Mouse (Mus musculus) limb, embryonic 13.5 days (tissue): ENCODE data around the gene Eif2b2. TPM values are rescaled to one million over a fixed set of nuclear protein-coding genes. Genes with fewer than 3 reads are reported as not detected.

Experiments used
- ATAC-seq: fragments of 200-750 bp; cut with Nextera tagmentation; 2 replicates; pipeline ENCODE4 v1.8.0; 2017; ENCODE audit warnings: low read depth, moderate number of reproducible peaks, moderate TSS enrichment; ENCODE audit not compliant: low FRiP score
- H3K27ac ChIP-seq: fragments of 300-500 bp; sonication (generic); 2 replicates; pipeline ENCODE4 v1.5.1; 2015; ENCODE audit warnings: inconsistent platforms, mild to moderate bottlenecking, moderate library complexity
- H3K27me3 ChIP-seq: fragments of 300-500 bp; sonication (generic); 2 replicates; pipeline ENCODE4 v1.6.1; 2015; ENCODE audit warnings: mild to moderate bottlenecking, inconsistent platforms
- H3K36me3 ChIP-seq: fragments of 300-500 bp; sonication (generic); 2 replicates; pipeline ENCODE4 v1.6.1; 2015; ENCODE audit warnings: inconsistent platforms, mild to moderate bottlenecking, moderate library complexity
- H3K4me1 ChIP-seq: fragments of 300-500 bp; sonication (generic); 2 replicates; pipeline ENCODE4 v1.6.1; 2015; ENCODE audit warnings: inconsistent platforms
- H3K4me2 ChIP-seq: fragments of 300-500 bp; sonication (generic); replicated peaks from 2 replicates; pipeline ENCODE4 v1.6.1; 2015; ENCODE audit warnings: inconsistent platforms, mild to moderate bottlenecking, moderate library complexity
- H3K4me3 ChIP-seq: fragments of 300-500 bp; sonication (generic); 2 replicates; pipeline ENCODE4 v1.5.1; 2015; ENCODE audit warnings: moderate library complexity, mild to moderate bottlenecking, inconsistent platforms
- H3K9ac ChIP-seq: fragments of 300-500 bp; sonication (generic); 2 replicates; pipeline ENCODE4 v1.6.1; 2015; ENCODE audit warnings: mild to moderate bottlenecking, inconsistent platforms
- H3K9me3 ChIP-seq: fragments of 300-500 bp; sonication (generic); 2 replicates; pipeline ENCODE4 v1.6.1; 2016; ENCODE audit warnings: inconsistent platforms
- WGBS: fragments of 180-500 bp; shearing (Covaris S2); methylation state at CpG from one replicate; pipeline ENCODE4 v1.1.7; 2015; 5-methylcytosine and 5-hydroxymethylcytosine counted together
- polyA plus RNA-seq: library from polyadenylated mRNA; unstranded; fragments of >200 nt; fragmentation: Nextera tagmentation; extraction: Ambion mirVana; gene quantifications from 2 replicates; pipeline ENCODE4 v1.2.1, GENCODE M21; 2015

Gene Eif2b2
- polyA plus RNA-seq, 1 experiment from 2014 or later, result 79.9 TPM

- ATAC-seq, result peak; percentile 51
- Histone ChIP-seq H3K27me3 (peaks cover 24% of the 10 kb centered on the region; the same call in 1 of the 2 replicates), H3K4me2 (peak overlapping the region; percentile 36), H3K9ac (no peak overlapping the region), H3K36me3 (no peaks in the 10 kb centered on the region), H3K4me3 (no peak overlapping the region), H3K4me1 (peaks cover 36% of the 10 kb centered on the region), H3K9me3 (no peaks in the 10 kb centered on the region), H3K27ac (no peak overlapping the region)
- WGBS, result 23% methylated on average over 16 of the region's 17 CpGs
These were observed 37.6 kb upstream of the Eif2b2 start for GRCm38 (mm10) chr12:85181475-85182344.

- Histone ChIP-seq H3K4me1 (peaks cover 30% of the 10 kb centered on the region), H3K27me3 (peaks cover 23% of the 10 kb centered on the region; the same call in 1 of the 2 replicates), H3K9me3 (no peaks in the 10 kb centered on the region), H3K36me3 (no peaks in the 10 kb centered on the region), H3K27ac (no peak overlapping the region), H3K4me3 (no peak overlapping the region), H3K4me2 (peak overlapping the region; percentile 36), H3K9ac (no peak overlapping the region)
- ATAC-seq, result peak; percentile 68
- WGBS, result 11% methylated on average over 8 of the region's 8 CpGs
These were observed 37.0 kb upstream of the Eif2b2 start for GRCm38 (mm10) chr12:85182345-85182643.

- no peak overlapping the region for H3K4me2 ChIP-seq
- no peaks in the 10 kb centered on the region for H3K36me3 ChIP-seq
- WGBS, result 66% methylated on average over 5 of the region's 5 CpGs
- peaks cover 24% of the 10 kb centered on the region for H3K4me1 ChIP-seq
- ATAC-seq, result no peak
- peaks cover 17% of the 10 kb centered on the region; the same call in 1 of the 2 replicates for H3K27me3 ChIP-seq
- no peaks in the 10 kb centered on the region for H3K9me3 ChIP-seq
- no peak overlapping the region for H3K4me3 ChIP-seq
- H3K27ac ChIP-seq, result no peak overlapping the region
- no peak overlapping the region for H3K9ac ChIP-seq
These were observed 36.4 kb upstream of the Eif2b2 start for GRCm38 (mm10) chr12:85182898-85183297.

- H3K9me3 ChIP-seq, result no peaks in the 10 kb centered on the region
- H3K4me3 ChIP-seq, result no peak overlapping the region
- H3K9ac ChIP-seq, result no peak overlapping the region
- no peaks in the 10 kb centered on the region for H3K36me3 ChIP-seq
- no peak for ATAC-seq
- H3K4me2 ChIP-seq, result no peak overlapping the region
- H3K4me1 ChIP-seq, result peaks cover 23% of the 10 kb centered on the region
- peaks cover 10% of the 10 kb centered on the region; the same call in 1 of the 2 replicates for H3K27me3 ChIP-seq
- WGBS, result 68% methylated on average over 5 of the region's 5 CpGs
- no peak overlapping the region for H3K27ac ChIP-seq
These were observed 35.2 kb upstream of the Eif2b2 start for GRCm38 (mm10) chr12:85184118-85184517.

- Histone ChIP-seq H3K27ac (no peak overlapping the region), H3K27me3 (peaks cover 10% of the 10 kb centered on the region; the same call in 1 of the 2 replicates), H3K9me3 (no peaks in the 10 kb centered on the region), H3K9ac (no peak overlapping the region), H3K36me3 (no peaks in the 10 kb centered on the region), H3K4me3 (no peak overlapping the region), H3K4me2 (no peak overlapping the region), H3K4me1 (peaks cover 23% of the 10 kb centered on the region)
- 63% methylated on average over 8 of the region's 8 CpGs for WGBS
- no peak for ATAC-seq
These were observed 33.5 kb upstream of the Eif2b2 start for GRCm38 (mm10) chr12:85185810-85186209.

GRCm38 (mm10) chr12:85186361-85186760 lies 32.9 kb upstream of the Eif2b2 start:
- Histone ChIP-seq H3K27ac (no peak overlapping the region), H3K4me1 (peaks cover 18% of the 10 kb centered on the region), H3K4me3 (no peak overlapping the region), H3K9ac (no peak overlapping the region), H3K27me3 (peaks cover 10% of the 10 kb centered on the region; the same call in 1 of the 2 replicates), H3K36me3 (no peaks in the 10 kb centered on the region), H3K9me3 (no peaks in the 10 kb centered on the region), H3K4me2 (no peak overlapping the region)
- 61% methylated on average over 7 of the region's 7 CpGs for WGBS
- no peak for ATAC-seq

GRCm38 (mm10) chr12:85190290-85190689 lies 29.0 kb upstream of the Eif2b2 start:
- H3K4me1 ChIP-seq, result peaks cover 35% of the 10 kb centered on the region
- H3K4me3 ChIP-seq, result no peak overlapping the region
- 83% methylated on average over 7 of the region's 7 CpGs for WGBS
- H3K27me3 ChIP-seq, result no peaks in the 10 kb centered on the region
- H3K9ac ChIP-seq, result no peak overlapping the region
- no peaks in the 10 kb centered on the region for H3K36me3 ChIP-seq
- no peak for ATAC-seq
- H3K27ac ChIP-seq, result no peak overlapping the region
- H3K9me3 ChIP-seq, result no peaks in the 10 kb centered on the region
- H3K4me2 ChIP-seq, result no peak overlapping the region

- H3K27me3 ChIP-seq, result no peaks in the 10 kb centered on the region
- no peak overlapping the region; the same call in 1 of the 2 replicates for H3K4me2 ChIP-seq
- ATAC-seq, result peak; percentile 54
- peak overlapping the region; percentile 39; the same call in 1 of the 2 replicates for H3K27ac ChIP-seq
- WGBS, result 19% methylated on average over 19 of the region's 19 CpGs
- no peak overlapping the region for H3K4me3 ChIP-seq
- no peaks in the 10 kb centered on the region for H3K9me3 ChIP-seq
- H3K36me3 ChIP-seq, result no peaks in the 10 kb centered on the region
- H3K9ac ChIP-seq, result 0 out of 2 replicates have a peak overlapping the region, but pooled peaks have one; percentile 25
- peaks cover 48% of the 10 kb centered on the region for H3K4me1 ChIP-seq
These were observed 26.7 kb upstream of the Eif2b2 start for GRCm38 (mm10) chr12:85192461-85193108.

GRCm38 (mm10) chr12:85193146-85193545 lies 26.1 kb upstream of the Eif2b2 start:
- H3K9me3 ChIP-seq, result no peaks in the 10 kb centered on the region
- H3K36me3 ChIP-seq, result no peaks in the 10 kb centered on the region
- no peak overlapping the region for H3K4me2 ChIP-seq
- H3K27ac ChIP-seq, result no peak overlapping the region
- WGBS, result 78% methylated on average over 10 of the region's 10 CpGs
- no peaks in the 10 kb centered on the region for H3K27me3 ChIP-seq
- H3K4me1 ChIP-seq, result peaks cover 54% of the 10 kb centered on the region
- H3K4me3 ChIP-seq, result no peak overlapping the region
- ATAC-seq, result no peak
- no peak overlapping the region for H3K9ac ChIP-seq

GRCm38 (mm10) chr12:85193923-85194622 lies 25.2 kb upstream of the Eif2b2 start:
- Histone ChIP-seq H3K27me3 (no peaks in the 10 kb centered on the region), H3K4me3 (no peak overlapping the region), H3K4me2 (no peak overlapping the region), H3K9ac (peak overlapping the region; percentile 25; the same call in 1 of the 2 replicates), H3K4me1 (peaks cover 58% of the 10 kb centered on the region), H3K9me3 (no peaks in the 10 kb centered on the region), H3K27ac (peak overlapping the region; percentile 33; the same call in 1 of the 2 replicates), H3K36me3 (no peaks in the 10 kb centered on the region)
- WGBS, result 82% methylated on average over 11 of the region's 11 CpGs
- ATAC-seq, result no peak

- Histone ChIP-seq H3K9me3 (no peaks in the 10 kb centered on the region), H3K4me2 (no peak overlapping the region), H3K4me1 (peaks cover 58% of the 10 kb centered on the region), H3K36me3 (no peaks in the 10 kb centered on the region), H3K27me3 (no peaks in the 10 kb centered on the region), H3K9ac (peak overlapping the region; percentile 25; the same call in 1 of the 2 replicates), H3K4me3 (no peak overlapping the region), H3K27ac (peak overlapping the region; percentile 33; the same call in 1 of the 2 replicates)
- 21% methylated on average over 4 of the region's 4 CpGs for WGBS
- peak; percentile 17; the same call in 1 of the 2 replicates for ATAC-seq
These were observed 24.7 kb upstream of the Eif2b2 start for GRCm38 (mm10) chr12:85194623-85195018.

GRCm38 (mm10) chr12:85195086-85195485 lies 24.2 kb upstream of the Eif2b2 start:
- Histone ChIP-seq H3K4me2 (no peak overlapping the region), H3K4me3 (no peak overlapping the region), H3K4me1 (peaks cover 58% of the 10 kb centered on the region), H3K27me3 (no peaks in the 10 kb centered on the region), H3K27ac (no peak overlapping the region), H3K36me3 (no peaks in the 10 kb centered on the region), H3K9me3 (no peaks in the 10 kb centered on the region), H3K9ac (0 out of 2 replicates have a peak overlapping the region, but pooled peaks have one; percentile 25)
- WGBS, result 80% methylated on average over 5 of the region's 5 CpGs
- ATAC-seq, result no peak
